Mouse (Mus musculus) adrenal gland, adult 8-10 months (tissue): ENCODE measurements around the gene Gm26566. TPM values are rescaled to one million over a fixed set of nuclear protein-coding genes. Genes with fewer than 3 reads are reported as not detected.
"Not testable (repeated sequence)": the region's sequence is repeated elsewhere in the genome, so short reads cannot be mapped to it uniquely, and the experiment has no call there.

ENCODE experiments used
- DNase-seq: peaks from one replicate; pipeline ENCODE4 v3.0.0; 2022
- total RNA-seq, 4 experiments: library from RNA; stranded (reverse); gene quantifications; 2 replicates each; pipeline ENCODE4 v1.2.4; 2022

Gm26566 gene
- total RNA-seq, 4 experiments from 2014 or later: 0.67 to 0.92 (median 0.73) TPM

DNA sequence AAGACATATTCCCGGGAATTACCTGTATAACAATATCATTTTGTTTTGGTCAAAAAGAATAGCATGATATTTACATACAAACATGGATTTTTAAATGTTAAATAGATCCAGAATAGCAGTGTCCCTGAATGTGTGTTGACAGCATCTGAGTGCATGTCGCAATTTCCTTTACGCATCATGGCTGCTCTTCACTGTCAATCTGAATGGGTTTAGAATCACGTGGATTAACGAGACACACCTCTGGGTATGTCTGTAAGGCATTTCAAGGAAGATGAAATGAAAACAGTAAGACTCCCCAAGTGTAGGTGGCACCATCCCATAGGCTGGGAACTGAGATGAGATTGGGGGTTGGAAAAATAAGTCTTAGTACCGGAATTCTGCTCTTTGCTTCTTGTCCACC lies 17.4 kb downstream of the Gm26566 start:
- no peak for DNase-seq

DNA sequence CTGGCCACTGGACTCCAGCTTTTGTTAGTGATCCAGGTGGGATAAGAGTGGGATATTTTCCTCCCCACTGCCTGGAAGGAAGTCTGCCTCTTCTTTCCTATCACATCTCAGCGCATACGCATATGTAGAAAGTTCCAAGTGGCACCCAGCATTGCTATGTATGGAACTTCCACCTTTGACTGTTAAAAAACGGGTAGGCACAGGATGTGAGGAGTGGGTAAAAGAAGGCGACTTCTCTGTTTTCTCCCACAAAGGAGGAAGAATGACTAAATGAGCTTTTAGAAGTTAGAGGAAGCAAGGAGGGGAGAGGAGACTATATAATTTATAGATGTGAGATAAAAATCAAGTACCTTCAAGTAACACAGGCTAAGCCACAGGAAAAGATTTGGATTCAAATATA lies 19.8 kb downstream of the Gm26566 start:
- DNase-seq: no peak

GRCm38 (mm10) chr4:88742771-88743371 lies 21.3 kb downstream of the Gm26566 start:
- no peak for DNase-seq

DNA sequence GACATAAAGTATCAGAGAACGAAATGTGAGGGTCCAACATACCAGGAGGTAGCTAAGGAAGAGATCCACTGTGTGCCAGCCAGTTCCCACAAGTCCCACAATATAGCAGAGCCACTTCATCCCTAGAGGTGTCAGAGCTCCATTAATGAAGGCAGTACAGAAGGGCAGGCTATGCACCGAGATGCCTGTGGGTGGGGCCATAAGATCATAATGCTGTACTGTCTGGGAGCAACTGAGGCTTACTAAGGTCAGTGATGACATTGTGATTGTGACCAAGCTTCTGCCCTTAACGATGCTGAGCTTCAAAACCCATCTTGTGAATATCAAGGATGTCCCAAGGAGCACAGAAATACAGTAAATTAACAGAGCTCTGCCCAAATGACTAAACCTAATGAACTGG lies 22.6 kb downstream of the Gm26566 start:
- DNase-seq: no peak

DNA sequence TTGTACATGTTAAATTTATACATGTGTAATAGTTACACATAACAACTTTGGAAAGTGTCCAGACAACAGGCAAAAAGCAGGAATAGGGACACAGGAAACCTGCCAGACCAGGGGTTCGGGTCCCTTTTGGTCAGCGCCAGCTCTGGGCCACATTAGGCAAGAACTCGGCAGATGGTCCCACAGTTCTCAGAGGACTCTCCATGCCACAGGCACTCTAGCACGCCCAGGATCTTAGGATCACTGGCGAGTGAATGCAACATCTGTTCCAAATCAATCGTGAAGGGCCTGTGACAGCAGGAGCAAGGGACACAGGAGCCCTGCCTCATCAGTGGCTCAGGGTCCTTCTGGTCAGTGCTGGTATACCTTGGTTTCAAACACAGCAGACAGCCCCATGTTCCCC lies 28.3 kb downstream of the Gm26566 start:
- DNase-seq: no peak

- DNase-seq: peak; percentile 75
Measured at GRCm38 (mm10) chr4:88754818-88755340, 33.3 kb downstream of the Gm26566 start, which contains the start of gene Gm13271. Gm13271 (plus strand) TSS chr4:88754868.

DNA sequence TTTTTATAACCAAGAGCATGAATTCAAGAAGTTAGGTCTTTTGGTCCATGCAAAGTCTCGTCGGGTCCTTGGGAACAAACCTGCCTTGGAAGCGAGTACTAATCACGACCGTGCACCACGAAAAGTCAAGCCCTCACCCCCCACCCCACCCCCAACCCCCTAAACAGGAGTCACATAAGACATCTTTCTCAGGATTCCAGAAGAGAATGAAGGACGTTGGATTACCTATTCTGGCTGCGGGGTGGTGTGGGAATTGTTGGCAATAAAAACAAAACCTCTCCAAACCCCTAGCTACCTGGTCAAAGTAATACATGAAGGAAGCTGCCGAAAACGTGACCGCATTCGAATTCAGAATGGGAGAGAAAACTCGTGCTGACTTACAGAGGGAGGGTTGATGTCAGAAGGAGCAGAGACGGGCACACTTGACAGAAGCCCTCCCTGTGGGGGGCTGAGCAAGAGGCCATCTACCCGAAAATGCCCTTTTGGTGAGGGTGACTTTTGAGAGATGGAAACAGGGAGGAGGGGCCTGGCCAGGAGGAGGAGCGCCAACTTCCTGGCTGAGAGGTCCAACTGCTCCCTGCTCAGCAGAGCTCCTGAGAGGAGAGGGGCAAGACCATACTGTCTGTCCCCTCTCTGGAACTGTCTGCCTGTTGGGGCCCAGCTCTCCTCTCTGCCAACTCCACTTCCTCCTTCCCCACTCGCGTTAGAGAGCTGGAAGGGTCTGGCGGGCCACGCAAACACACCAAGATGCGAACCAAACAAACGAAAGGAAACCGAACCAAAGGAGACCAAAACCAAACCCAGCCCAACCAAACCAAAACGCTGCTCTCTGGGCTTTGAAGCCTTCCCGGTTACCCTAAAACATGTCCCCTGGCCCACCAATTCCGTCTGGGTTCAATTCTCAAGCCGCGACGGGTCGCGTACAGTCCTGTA lies 35.2 kb downstream of the Gm26566 start:
- not testable (repeated sequence) for DNase-seq

- peak; percentile 89 for DNase-seq
Measured at GRCm38 (mm10) chr4:88757628-88758031, 36.0 kb downstream of the Gm26566 start.

DNA sequence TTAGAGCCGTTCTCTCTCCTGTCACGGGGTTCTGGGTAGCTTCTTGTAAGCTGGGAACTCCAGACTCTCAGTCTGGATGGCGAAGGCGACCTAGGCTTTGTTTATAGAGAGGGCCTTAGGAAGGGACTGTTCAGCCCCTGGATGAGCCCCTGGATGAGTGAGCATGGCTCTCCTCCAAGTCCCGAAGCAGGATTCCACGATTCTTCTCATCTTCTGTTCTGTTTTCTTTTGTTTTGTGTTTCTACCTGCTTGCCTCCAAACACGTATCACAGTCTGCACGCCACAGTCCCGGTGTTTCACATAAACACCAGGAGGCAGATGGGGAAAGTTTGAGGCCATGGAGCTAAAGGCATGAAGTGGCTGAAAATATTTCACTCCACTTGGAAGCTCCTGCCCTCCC lies 37.1 kb downstream of the Gm26566 start:
- DNase-seq: not testable (repeated sequence)

DNA sequence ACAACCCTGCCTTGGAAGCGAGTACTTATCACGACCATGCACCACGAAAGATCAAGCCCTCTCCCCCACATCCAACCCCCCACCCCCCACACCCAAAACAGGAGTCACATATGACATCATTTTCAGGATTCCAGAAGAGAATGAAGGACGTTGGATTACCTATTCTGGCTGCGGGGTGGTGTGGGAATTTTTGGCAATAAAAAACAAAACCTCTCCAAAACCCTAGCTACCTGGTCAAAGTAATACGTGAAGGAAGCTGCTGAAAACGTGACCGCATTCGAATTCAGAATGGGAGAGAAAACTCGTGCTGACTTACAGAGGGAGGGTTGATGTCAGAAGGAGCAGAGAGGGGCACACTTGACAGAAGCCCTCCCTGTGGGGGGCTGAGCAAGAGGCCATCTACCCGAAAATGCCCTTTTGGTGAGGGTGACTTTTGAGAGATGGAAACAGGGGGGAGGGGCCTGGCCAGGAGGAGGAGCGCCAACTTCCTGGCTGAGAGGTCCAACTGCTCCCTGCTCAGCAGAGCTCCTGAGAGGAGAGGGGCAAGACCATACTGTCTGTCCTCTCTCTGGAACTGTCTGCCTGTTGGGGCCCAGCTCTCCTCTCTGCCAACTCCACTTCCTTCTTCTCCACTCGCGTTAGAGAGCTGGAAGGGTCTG lies 38.1 kb downstream of the Gm26566 start, which contains the start of gene Gm13283:
Gene Gm13283 (plus strand): TSS at position 510 of the 659 bp plus-strand sequence.
- not testable (repeated sequence) for DNase-seq

DNA sequence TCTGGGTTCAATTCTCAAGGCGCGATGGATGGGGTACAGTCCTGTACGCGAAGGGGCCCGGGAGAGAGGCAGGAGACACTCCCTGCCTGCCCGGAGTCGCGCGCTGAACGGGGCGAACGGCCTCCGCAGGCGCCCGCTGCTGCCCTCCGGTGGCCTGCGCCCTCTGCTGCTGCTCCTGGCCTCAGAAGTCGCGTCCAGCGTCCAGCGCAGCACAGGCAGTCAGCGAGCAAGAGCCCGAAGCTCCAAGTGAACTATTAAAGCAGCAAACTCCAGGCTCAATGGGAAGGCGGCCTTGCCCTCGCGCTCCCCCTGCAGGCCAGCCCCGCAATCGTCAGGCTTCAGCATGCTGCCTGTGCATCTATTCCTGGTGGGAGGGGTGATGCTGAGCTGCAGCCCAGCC lies 38.8 kb downstream of the Gm26566 start:
- peak; percentile 78 for DNase-seq

DNA sequence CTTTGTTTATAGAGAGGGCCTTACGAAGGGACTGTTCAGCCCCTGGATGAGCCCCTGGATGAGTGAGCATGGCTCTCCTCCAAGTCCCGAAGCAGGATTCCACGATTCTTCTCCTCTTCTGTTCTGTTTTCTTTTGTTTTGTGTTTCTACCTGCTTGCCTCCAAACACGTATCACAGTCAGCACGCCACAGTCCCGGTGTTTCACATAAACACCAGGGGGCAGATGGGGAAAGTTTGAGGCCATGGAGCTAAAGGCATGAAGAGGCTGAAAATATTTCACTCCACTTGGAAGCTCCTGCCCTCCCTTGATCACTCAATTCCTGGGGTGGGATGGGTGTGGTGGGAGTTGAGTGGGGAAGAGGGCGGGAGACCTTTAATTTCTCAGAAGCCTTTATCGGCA lies 40.2 kb downstream of the Gm26566 start:
- peak; percentile 69 for DNase-seq

DNA sequence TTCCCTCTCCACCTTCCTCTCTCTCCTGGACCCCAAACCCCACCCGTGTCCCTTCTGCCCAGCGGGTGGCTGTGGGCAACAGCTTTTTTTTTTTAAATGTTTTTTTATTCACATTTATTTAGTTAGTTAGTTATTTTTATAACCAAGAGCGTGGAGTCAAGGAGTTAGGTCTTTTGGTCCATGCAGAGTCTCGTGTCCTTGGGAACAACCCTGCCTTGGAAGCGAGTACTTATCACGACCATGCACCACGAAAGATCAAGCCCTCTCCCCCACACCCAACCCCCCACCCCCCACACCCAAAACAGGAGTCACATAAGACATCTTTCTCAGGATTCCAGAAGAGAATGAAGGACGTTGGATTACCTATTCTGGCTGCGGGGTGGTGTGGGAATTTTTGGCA lies 40.7 kb downstream of the Gm26566 start:
- DNase-seq: not testable (repeated sequence)

DNA sequence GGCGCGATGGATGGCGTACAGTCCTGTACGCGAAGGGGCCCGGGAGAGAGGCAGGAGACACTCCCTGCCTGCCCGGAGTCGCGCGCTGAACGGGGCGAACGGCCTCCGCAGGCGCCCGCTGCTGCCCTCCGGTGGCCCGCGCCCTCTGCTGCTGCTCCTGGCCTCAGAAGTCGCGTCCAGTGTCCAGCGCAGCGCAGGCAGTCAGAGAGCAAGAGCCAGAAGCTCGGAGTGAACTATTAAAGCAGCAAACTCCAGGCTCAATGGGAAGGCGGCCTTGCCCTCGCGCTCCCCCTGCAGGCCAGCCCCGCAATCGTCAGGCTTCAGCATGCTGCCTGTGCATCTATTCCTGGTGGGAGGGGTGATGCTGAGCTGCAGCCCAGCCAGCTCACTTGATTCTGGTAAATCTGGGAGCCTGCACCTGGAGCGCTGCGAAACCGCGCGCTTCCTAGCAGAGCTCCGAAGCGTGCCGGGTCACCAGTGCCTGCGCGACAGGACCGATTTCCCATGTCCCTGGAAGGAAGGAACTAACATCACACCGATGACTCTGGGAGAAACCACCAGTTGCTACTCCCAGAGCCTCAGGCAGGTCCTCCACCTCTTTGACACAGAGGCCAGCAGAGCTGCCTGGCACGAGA lies 41.9 kb downstream of the Gm26566 start:
- peak; percentile 68 for DNase-seq

Other genes with a start within 250 kb of the Gm26566 start
- gene Ifnb1, start 199.0 kb upstream of the Gm26566 start, total RNA-seq: not detected
- gene Ifna15, start 163.6 kb upstream of the Gm26566 start, total RNA-seq: not detected
- gene Ifna14, start 150.0 kb upstream of the Gm26566 start, total RNA-seq: not detected
- not detected for gene Ifna9, start 129.4 kb upstream of the Gm26566 start, total RNA-seq
- gene Ifna12, start 118.4 kb upstream of the Gm26566 start, total RNA-seq: not detected
- gene C87499, start 87.4 kb upstream of the Gm26566 start, total RNA-seq: not detected
- gene Ifna13, start 77.3 kb upstream of the Gm26566 start, total RNA-seq: not detected
- gene Ifna16, start 44.9 kb upstream of the Gm26566 start, total RNA-seq: not detected
- not detected for gene Ifna2, start 37.9 kb upstream of the Gm26566 start, total RNA-seq
- gene Ifnab, start 30.4 kb upstream of the Gm26566 start, total RNA-seq: not detected
- gene Klhl9, start 660 bp downstream of the Gm26566 start, total RNA-seq: 100 to 1,000 TPM in 1 of 4 experiments, 10 to 100 TPM in 3; 76.7 to 100 (median 91.0) TPM
- not detected for gene Gm13271, start 33.1 kb downstream of the Gm26566 start, total RNA-seq
- gene Gm13283, start 38.3 kb downstream of the Gm26566 start, total RNA-seq: not detected
- gene Gm13290, start 52.0 kb downstream of the Gm26566 start, total RNA-seq: under 1 TPM in 1 of 4 experiments, not detected in 3; 0.46 TPM
- gene Gm13289, start 55.1 kb downstream of the Gm26566 start, total RNA-seq: not detected
- not detected for gene Gm13272, start 58.0 kb downstream of the Gm26566 start, total RNA-seq
- under 1 TPM in 1 of 4 experiments, not detected in 3; 0.49 TPM for gene Ifnz, start 60.3 kb downstream of the Gm26566 start, total RNA-seq
- not detected for gene Gm13276, start 63.9 kb downstream of the Gm26566 start, total RNA-seq
- not detected for gene Gm13277, start 66.8 kb downstream of the Gm26566 start, total RNA-seq
- gene Gm13278, start 69.7 kb downstream of the Gm26566 start, total RNA-seq: not detected
- gene Gm13275, start 72.7 kb downstream of the Gm26566 start, total RNA-seq: not detected
- not detected for gene Gm13279, start 75.6 kb downstream of the Gm26566 start, total RNA-seq
- gene Gm13285, start 77.9 kb downstream of the Gm26566 start, total RNA-seq: under 1 TPM in 1 of 4 experiments, not detected in 3; 0.24 TPM
- not detected for gene Gm13287, start 81.4 kb downstream of the Gm26566 start, total RNA-seq
- not detected for gene Gm13288, start 83.7 kb downstream of the Gm26566 start, total RNA-seq
- gene Ifna7, start 94.4 kb downstream of the Gm26566 start, total RNA-seq: not detected
- gene Ifna11, start 98.2 kb downstream of the Gm26566 start, total RNA-seq: not detected
- not detected for gene Ifna6, start 105.6 kb downstream of the Gm26566 start, total RNA-seq
- gene Ifna5, start 113.7 kb downstream of the Gm26566 start, total RNA-seq: not detected
- not detected for gene Ifna4, start 120.1 kb downstream of the Gm26566 start, total RNA-seq
- not detected for gene Ifna1, start 128.3 kb downstream of the Gm26566 start, total RNA-seq
- gene Ifne, start 158.4 kb downstream of the Gm26566 start, total RNA-seq: not detected